Mouse (Mus musculus) 3134 (cell line): ENCODE data around the gene Trpm2.
"Not testable (repeated sequence)": the region's sequence is repeated elsewhere in the genome, so short reads cannot be mapped to it uniquely, and the experiment has no call there.

Source experiments
- DNase-seq: peaks from one replicate; pipeline ENCODE4 v3.0.0-alpha.2; 2011; ENCODE audit warnings: low spot score; ENCODE audit not compliant: insufficient read length; ENCODE audit errors: extremely low read depth

The Trpm2 gene

DNA sequence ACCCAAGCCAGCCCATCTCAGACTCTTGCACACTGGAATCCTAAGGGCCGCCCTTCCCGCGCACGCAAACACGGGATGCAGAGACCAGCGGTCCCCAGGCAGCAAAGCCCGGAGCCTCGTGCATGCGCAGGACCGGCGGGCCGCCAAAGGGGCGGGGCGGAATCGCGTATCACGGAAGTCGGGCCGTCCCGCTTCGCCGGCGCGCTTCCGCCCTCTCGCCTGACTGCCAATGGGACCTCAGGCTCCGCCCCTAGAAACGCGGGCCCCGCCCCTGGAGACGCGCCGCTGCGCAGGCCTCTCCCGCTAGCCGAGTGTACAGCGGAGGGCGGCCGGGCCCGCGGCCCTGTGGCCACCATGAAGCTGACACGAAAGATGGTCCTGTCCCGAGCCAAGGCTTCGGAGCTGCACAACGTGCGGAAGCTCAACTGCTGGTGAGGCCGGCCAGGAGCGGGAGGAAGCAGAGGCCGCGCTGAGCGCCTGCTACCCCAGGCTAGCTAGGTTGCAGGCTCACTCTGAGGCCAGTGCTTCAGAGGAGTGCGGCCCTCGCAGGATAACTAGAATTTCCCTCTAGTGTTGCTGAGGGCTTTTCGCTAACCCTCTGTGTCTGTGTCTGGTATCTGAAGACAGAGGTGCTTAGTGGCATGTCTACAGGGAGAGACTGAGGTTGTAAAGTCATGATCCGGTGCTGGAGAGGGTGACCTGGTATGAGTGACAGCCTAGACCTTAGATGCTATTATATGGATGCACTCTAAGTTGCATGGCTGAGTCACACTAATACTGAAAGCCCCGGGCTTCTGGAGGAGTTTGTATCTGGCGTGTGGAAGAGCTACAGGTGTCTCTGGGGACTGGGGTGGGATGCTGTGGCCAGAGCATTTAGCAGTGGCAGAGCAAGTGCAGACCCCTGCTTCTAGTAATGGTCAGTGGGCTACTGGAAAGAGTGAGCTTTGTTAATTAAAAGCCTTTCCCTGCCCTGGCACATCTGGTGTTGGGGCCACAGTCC is 8.3 kb upstream of the Trpm2 start, which contains the start of gene 1810043G02Rik:
Gene 1810043G02Rik (plus strand): TSS at position 174 of the 1,000 bp plus-strand sequence.
- DNase-seq: peak; percentile 97

- DNase-seq: no peak
These were observed 6.2 kb upstream of the Trpm2 start for GRCm38 (mm10) chr10:77976458-77977150.

- no peak for DNase-seq
These were observed 5.3 kb upstream of the Trpm2 start for GRCm38 (mm10) chr10:77975653-77976052.

DNA sequence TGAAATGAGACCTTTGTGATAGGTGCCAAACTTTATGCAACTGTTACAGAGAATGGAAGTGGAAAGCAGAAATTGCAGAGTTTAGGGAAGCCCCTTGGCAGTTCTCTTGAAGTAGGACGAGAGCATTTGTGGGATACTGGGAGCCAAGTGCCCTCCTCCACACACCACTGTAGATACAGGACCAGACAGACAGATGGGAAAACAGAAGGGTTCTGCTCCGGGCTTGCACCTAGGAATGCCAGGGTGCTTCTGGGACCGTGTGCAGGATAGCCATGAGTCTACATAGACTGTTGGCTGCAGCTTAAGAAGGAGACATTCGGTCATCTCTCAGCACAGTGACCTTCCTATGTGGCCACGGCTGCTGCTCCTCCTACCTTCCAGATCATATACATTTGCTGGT is 4.4 kb upstream of the Trpm2 start:
- DNase-seq: no peak

DNA sequence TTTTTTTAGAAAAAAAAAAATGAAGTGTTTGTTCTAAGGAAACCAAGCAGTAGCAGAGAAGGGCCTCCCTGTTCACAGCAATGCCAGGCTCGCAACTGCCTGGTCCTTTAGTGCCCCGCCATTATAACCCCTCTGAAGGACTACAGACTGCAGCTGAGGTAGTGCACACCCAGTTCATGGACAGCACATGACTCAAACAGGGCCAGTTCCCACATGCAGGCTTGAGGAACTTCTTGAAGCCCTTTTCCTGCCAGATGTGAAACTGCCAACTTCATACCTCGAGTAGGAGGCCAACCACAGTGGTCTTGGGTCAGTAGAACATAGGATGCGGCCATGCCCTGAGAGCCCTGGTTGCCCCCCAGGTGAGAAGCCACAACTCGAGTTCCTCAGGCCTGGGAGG is 4.0 kb upstream of the Trpm2 start:
- DNase-seq: no peak

GRCm38 (mm10) chr10:77971709-77972553 is 1.6 kb upstream of the Trpm2 start:
- DNase-seq: no peak

DNA sequence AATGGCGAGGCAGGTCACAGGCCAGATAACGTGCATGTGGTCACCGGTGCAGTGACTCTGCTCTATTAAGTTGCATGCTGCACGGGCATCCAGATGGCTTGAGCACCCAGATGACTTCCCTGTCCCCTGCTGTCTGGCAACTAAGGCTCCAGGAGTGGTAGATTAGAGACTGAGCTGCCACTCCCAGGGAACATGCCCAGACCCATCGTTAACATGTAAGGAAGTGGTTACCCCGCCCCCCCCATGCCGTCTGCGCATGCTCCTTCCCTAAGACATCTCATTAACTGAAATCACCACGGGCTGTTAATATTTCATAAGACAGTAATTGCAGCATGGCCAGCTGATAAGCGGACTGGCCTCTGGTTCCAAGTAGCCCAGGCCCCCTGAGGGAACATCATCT is 828 bp upstream of the Trpm2 start:
- no peak for DNase-seq

DNA sequence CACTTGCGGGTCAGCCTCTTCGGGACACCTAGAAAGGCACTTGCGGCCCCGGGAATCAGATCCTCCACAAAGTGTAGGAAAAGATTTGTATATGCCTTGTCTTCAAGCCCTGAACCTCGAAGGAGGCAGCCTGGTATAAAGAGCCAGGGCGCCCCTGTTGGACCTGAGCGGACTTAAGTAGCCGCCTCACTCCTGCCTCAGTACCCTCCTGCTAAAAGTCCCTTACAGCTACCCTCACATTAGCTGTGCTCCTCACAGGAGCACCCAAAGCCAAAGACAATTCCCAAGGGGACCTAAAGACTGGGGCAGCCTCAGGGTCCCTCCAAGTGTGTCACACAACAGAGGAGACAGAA is 414 bp downstream of the Trpm2 start:
- no peak for DNase-seq

- DNase-seq: no peak
These were observed 940 bp downstream of the Trpm2 start for GRCm38 (mm10) chr10:77969274-77969972.

- no peak for DNase-seq
These were observed 6.4 kb downstream of the Trpm2 start for GRCm38 (mm10) chr10:77963971-77964370.

- no peak for DNase-seq
These were observed 7.6 kb downstream of the Trpm2 start for GRCm38 (mm10) chr10:77962725-77963124.

- not testable (repeated sequence) for DNase-seq
These were observed 19.9 kb downstream of the Trpm2 start for GRCm38 (mm10) chr10:77950468-77950867.

- no peak for DNase-seq
These were observed 30.7 kb downstream of the Trpm2 start for GRCm38 (mm10) chr10:77939685-77940084.

- DNase-seq: no peak
These were observed 43.0 kb downstream of the Trpm2 start for GRCm38 (mm10) chr10:77927375-77927774.

GRCm38 (mm10) chr10:77926140-77926539 is 44.2 kb downstream of the Trpm2 start:
- no peak for DNase-seq

DNA sequence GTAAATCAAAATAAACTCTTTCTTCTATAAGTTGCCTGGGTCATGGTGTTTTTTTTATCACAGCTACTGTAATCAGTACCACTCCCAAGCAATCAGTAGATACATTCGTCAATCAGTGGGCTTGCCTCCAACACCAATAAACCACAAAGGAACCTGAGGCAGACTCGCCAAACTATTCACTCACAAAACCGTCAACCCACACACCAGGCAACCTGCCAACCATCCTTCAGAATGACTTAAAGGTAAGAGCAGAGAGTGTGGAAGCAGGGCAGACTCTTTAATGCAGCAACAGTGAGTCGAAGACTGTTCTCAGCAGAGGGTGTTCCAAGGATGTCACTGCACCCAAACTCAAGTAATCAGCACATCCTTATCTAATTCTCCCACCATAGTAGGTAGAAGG is 47.7 kb downstream of the Trpm2 start:
- no peak for DNase-seq

- no peak for DNase-seq
These were observed 49.4 kb downstream of the Trpm2 start for GRCm38 (mm10) chr10:77921009-77921408.

DNA sequence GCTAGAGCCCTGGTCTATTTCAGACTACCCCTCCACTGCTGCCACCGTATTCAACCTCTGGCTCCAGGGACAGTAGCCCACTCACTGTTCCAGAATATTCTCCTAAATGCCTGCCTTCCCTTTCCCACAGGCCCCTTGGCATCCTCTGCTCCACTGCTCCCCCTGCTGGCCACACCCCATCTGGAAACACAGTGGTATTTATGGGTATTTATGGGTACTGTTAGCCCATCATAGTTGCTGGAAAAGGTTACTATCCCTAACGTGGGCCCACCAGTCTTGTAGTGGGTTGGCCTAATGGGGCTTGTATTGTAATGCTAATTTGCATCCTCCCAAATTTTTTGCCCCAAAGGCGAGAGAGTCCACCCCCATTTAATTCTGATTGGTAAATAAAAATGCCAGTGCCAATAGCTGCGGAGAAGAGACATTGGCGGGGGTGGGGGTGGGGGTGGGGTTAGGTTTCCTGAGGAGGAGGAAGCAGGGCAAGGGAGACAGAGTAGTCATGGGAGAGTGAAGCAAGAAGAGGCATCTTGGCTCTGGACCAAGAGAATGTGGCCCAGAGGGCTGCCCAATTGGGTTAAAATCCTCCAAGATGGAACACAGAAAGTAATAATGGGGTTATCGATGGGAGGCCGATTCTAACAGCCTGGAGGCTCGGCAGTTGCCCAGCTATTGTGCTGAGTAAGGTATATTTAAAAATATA is 53.6 kb downstream of the Trpm2 start:
- no peak for DNase-seq

DNA sequence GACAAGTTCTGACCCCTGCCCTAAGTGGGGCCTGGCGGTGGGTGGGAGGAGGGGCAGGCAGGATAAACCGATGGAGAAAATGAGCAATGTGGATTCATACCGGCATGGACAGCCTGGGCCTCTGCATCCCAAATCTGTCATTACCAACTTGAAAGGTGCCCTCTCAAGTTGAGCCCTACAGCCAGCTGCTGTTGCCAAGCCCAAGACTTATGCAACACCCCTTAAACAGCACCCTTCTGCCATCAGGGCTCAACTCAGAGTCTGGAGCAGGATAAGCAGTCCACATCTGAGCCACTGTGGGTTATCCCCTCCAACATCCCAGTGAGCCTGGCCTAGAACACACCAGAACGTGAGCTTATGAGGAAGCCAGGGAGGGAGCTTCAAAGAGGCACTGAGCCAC is 57.1 kb downstream of the Trpm2 start:
- no peak for DNase-seq

DNA sequence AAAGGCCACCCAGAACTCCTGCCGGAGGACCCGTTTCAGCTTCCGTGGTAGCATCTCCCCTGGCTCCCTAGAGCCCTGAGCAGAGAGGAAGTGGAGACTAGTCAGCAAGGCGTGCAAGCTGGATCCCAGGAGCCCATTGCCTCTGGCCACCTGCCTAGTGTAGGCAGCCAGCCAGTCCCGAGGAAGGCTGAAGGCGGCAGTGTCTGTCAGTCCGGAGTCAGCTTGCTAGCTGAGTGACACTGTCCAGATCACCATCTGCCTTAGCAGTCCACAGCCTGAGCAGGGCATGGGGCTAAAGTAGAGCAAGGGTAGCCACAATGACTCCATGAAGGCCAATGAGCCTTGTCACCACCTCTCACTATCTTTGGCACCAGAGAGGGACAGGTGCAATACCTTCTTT is 57.8 kb downstream of the Trpm2 start:
- DNase-seq: no peak
